ENCODE assay signal across 8 mouse cellular contexts in the genomic region with DNA sequence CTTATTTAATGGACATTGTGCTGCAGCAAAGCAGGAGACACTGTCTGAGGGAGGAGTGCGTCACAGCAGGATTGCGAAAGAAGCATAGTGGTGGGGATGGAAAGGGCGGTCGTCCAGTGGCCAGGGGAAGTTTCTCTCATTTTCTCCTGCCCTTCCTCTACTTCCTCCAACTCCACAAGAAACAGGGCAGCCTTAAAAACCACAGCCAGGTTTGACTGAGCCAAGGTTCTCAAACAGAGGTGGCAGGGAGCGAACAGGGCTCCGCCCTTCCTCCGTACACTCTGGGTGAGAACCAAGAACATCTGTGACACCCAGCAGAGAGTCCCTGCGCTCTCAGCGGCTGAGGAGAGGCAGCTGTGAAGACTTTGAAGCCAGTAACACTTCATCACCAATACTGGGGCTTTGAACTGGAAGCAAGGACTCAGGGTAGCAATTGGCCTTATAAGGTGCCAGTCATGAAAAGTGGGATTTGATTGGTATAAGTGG. TPM values are rescaled to one million over a fixed set of nuclear protein-coding genes. Genes with fewer than 3 reads are reported as not detected.
DNase-seq lines count a peak whose midpoint lies in the region; ATAC-seq and TF ChIP-seq lines count a peak whose summit lies in the region.
"Had no signal": no experiment of that assay in that cellular context is flagged by ENCODE, and none has a peak within 500 bp of the region (broad histone marks: within the 10 kb centered on the region; RNA-seq: fewer than 3 reads in every experiment).

No protein-coding gene starts in this region.

- TF ChIP-seq POLR2A in MEL (IDR thresholded peaks at IDR 0.05; ENCODE audit: control insufficient read depth in 1 of 2, insufficient read depth in 1 of 2, low read depth in 1 of 2, low read length in 2 of 2, poor library complexity in 1 of 2), result no peak

- no peak overlapping the region for H3K27ac ChIP-seq in MEL (ENCODE audit: control insufficient read depth, low read depth, low read length)
- no peak overlapping the region for H3K27ac ChIP-seq in forebrain, embryonic 15.5 days (replicated peaks)
- H3K27ac ChIP-seq: neural tube, embryonic 12.5 days had no signal

- 62% methylated on average over 9 of the region's 9 CpGs for WGBS in forebrain, embryonic 15.5 days

- H3K4me3 ChIP-seq in MEL (ENCODE audit: control insufficient read depth in 1 of 2, insufficient read depth in 1 of 2, low read depth in 2 of 2, low read length in 2 of 2), result no peak overlapping the region
- H3K4me3 ChIP-seq in forebrain, embryonic 15.5 days, result no peak overlapping the region
- H3K4me3 ChIP-seq: neural tube, embryonic 12.5 days had no signal

- H3K9ac ChIP-seq in MEL (ENCODE audit: control insufficient read depth, low read depth, low read length, poor library complexity, severe bottlenecking), result no peak overlapping the region
- H3K9ac ChIP-seq in forebrain, embryonic 15.5 days (replicated peaks), result no peak overlapping the region
- H3K9ac ChIP-seq: neural tube, embryonic 12.5 days had no signal

- TF ChIP-seq CTCF in MEL (IDR thresholded peaks at IDR 0.05 in 2 of 3, conservative IDR thresholded peaks at IDR 0.05 in 1 of 3; ENCODE audit: control insufficient read depth in 1 of 3, insufficient read depth in 1 of 3, low read depth in 2 of 3, low read length in 3 of 3, poor library complexity in 1 of 3, severe bottlenecking in 1 of 3), result no peak

- H3K4me1 ChIP-seq in MEL (ENCODE audit: control insufficient read depth in 1 of 2, insufficient read depth in 2 of 2, low read length in 2 of 2), result no peaks in the 10 kb centered on the region
- H3K4me1 ChIP-seq in forebrain, embryonic 15.5 days, result no peaks in the 10 kb centered on the region

- peak; percentile 57 for DNase-seq in MEL (ENCODE audit: low read depth, low spot score)
- peak; percentile 39 for DNase-seq in gastrocnemius, postnatal 14 days
- DNase-seq in kidney, postnatal 10 days, result peak; percentile 44
- DNase-seq in layer of hippocampus, adult 9-10 months (ENCODE audit: low spot score), result no peak
- no peak for DNase-seq in right cerebral cortex, postnatal 36 days (ENCODE audit: low spot score in 2 of 2)

- intact Hi-C loops in gastrocnemius, postnatal 14 days (cut with DNase I; ENCODE audit: low total_unique reads), result no loop called here

- H3K36me3 ChIP-seq in MEL (ENCODE audit: control insufficient read depth in 1 of 2, insufficient read depth in 2 of 2, low read length in 2 of 2), result no peaks in the 10 kb centered on the region
- H3K36me3 ChIP-seq in forebrain, embryonic 15.5 days, result no peaks in the 10 kb centered on the region
- H3K36me3 ChIP-seq: neural tube, embryonic 12.5 days had no signal

- no peak for TF ChIP-seq RAD21 in MEL (IDR thresholded peaks at IDR 0.05; ENCODE audit: low read depth, low read length)

- H3K4me2 ChIP-seq in forebrain, embryonic 15.5 days (replicated peaks), result no peak overlapping the region
- H3K4me2 ChIP-seq: neural tube, embryonic 12.5 days had no signal

- ATAC-seq in monocyte, adult 5-6 weeks (replicated peaks; ENCODE audit: insufficient number of reproducible peaks, low FRiP score, low TSS enrichment, poor library complexity, severe bottlenecking), result peak; percentile 59
- no peak for ATAC-seq in forebrain, embryonic 15.5 days (replicated peaks)

- TF ChIP-seq EP300 in MEL (IDR thresholded peaks at IDR 0.05; ENCODE audit: low read depth in 1 of 2, low read length in 2 of 2), result no peak

- no peaks in the 10 kb centered on the region for H3K79me2 ChIP-seq in MEL (ENCODE audit: control insufficient read depth, insufficient read depth, low read length, poor library complexity)

- no peaks in the 10 kb centered on the region; a peak in 1 of 4 replicates for H3K27me3 ChIP-seq in MEL (ENCODE audit: control insufficient read depth in 1 of 2, insufficient read depth in 2 of 2, low read length in 2 of 2)
- H3K27me3 ChIP-seq in forebrain, embryonic 15.5 days, result no peaks in the 10 kb centered on the region
- H3K27me3 ChIP-seq: neural tube, embryonic 12.5 days had no signal

- no peaks in the 10 kb centered on the region for H3K9me3 ChIP-seq in MEL (replicated peaks; ENCODE audit: insufficient read depth, low read length)
- H3K9me3 ChIP-seq in forebrain, embryonic 15.5 days, result no peaks in the 10 kb centered on the region
- H3K9me3 ChIP-seq: neural tube, embryonic 12.5 days had no signal

TF ChIP-seq in MEL, 35 proteins besides CTCF, POLR2A, EP300 and RAD21:
- no peak for TF ChIP-seq CHD1 (IDR thresholded peaks at IDR 0.05; ENCODE audit: low read depth, low read length)
- no peak for TF ChIP-seq ETS1 (IDR thresholded peaks at IDR 0.05; ENCODE audit: low read depth, low read length)
- TF ChIP-seq UBTF (IDR thresholded peaks at IDR 0.05; ENCODE audit: borderline replicate concordance, insufficient read depth, low read depth, low read length), result no peak
- no peak for TF ChIP-seq SIN3A (IDR thresholded peaks at IDR 0.05; ENCODE audit: low read length)
- no peak for TF ChIP-seq GATA1 (IDR thresholded peaks at IDR 0.05; ENCODE audit: low read depth, low read length)
- no peak for TF ChIP-seq MEF2A (IDR thresholded peaks at IDR 0.05; ENCODE audit: extremely low read depth, insufficient replicate concordance, low read depth, low read length, poor library complexity, severe bottlenecking)
- TF ChIP-seq BHLHE40 (IDR thresholded peaks at IDR 0.05; ENCODE audit: borderline replicate concordance, low read depth, low read length), result no peak
- no peak for TF ChIP-seq ZNF384 (IDR thresholded peaks at IDR 0.05; ENCODE audit: low read depth, low read length)
- TF ChIP-seq MAX (IDR thresholded peaks at IDR 0.05; ENCODE audit: low read length), result no peak
- no peak for TF ChIP-seq MAFK (IDR thresholded peaks at IDR 0.05; ENCODE audit: borderline replicate concordance, low read depth, low read length)

RNA-seq across cellular contexts. Expression of a gene that starts 9.5 kb away (rescaled TPM):
- total RNA-seq in MEL (2012; rRNA removed), result not detected in 2 replicates
- not detected for polyA plus RNA-seq in MEL (2012; ENCODE audit: insufficient read depth in 1 of 2, insufficient read length in 2 of 2, low read depth in 1 of 2, low replicate concordance in 2 of 2, missing spikeins in 1 of 2)
- under 1 TPM; 0.45 to 0.80 TPM for total RNA-seq in gastrocnemius, postnatal 14 days (2021)
- not detected in 3 replicates for total RNA-seq in monocyte, adult 5-6 weeks (2017)
- 0.20 and 0.46 TPM in 2 replicates for polyA plus RNA-seq in forebrain, embryonic 15.5 days (2015; fragmentation: Nextera tagmentation; extraction: Ambion mirVana)

Comparison
In these comparisons a context has a peak if more than half of its experiments do, and no peak if none do; other contexts are left out.
1. DNase-seq: peak in MEL (single experiment), gastrocnemius, postnatal 14 days (single experiment) and kidney, postnatal 10 days (single experiment); none in layer of hippocampus, adult 9-10 months (single experiment) and right cerebral cortex, postnatal 36 days (0 of 2).